Mouse (Mus musculus) embryonic facial prominence, embryonic 13.5 days (tissue): ENCODE measurements at regions not wholly inside any gene's neighbourhood (a gene's known extent, or its start where the extent isn't known, plus 50 kb on each side); places are given as distances from the start of the nearest gene placed in this dataset.

Experiments
- ATAC-seq: fragments of 200-750 bp; cut with Nextera tagmentation; 2 replicates; pipeline ENCODE4 v1.8.0; 2017; ENCODE audit warnings: low read depth; ENCODE audit not compliant: insufficient number of reproducible peaks, insufficient read depth, low FRiP score, low TSS enrichment
- H3K27ac ChIP-seq: fragments of 300-500 bp; sonication (generic); 2 replicates; pipeline ENCODE4 v1.5.1; 2015; ENCODE audit warnings: moderate library complexity, mild to moderate bottlenecking, inconsistent platforms
- H3K27me3 ChIP-seq: fragments of 300-500 bp; sonication (generic); 2 replicates; pipeline ENCODE4 v1.6.1; 2015; ENCODE audit warnings: mild to moderate bottlenecking, inconsistent platforms
- H3K36me3 ChIP-seq: fragments of 300-500 bp; sonication (generic); 2 replicates; pipeline ENCODE4 v1.6.1; 2015; ENCODE audit warnings: mild to moderate bottlenecking, inconsistent platforms
- H3K4me1 ChIP-seq: fragments of 300-500 bp; sonication (generic); 2 replicates; pipeline ENCODE4 v1.6.1; 2015; ENCODE audit warnings: inconsistent platforms
- H3K4me2 ChIP-seq: fragments of 300-500 bp; sonication (generic); 2 replicates; pipeline ENCODE4 v1.6.1; 2015; ENCODE audit warnings: moderate library complexity, mild to moderate bottlenecking, inconsistent platforms
- H3K4me3 ChIP-seq: fragments of 300-500 bp; sonication (generic); 2 replicates; pipeline ENCODE4 v1.5.1; 2015; ENCODE audit warnings: mild to moderate bottlenecking, inconsistent platforms
- H3K9ac ChIP-seq: fragments of 300-500 bp; sonication (generic); 2 replicates; pipeline ENCODE4 v1.6.1; 2015; ENCODE audit warnings: mild to moderate bottlenecking, inconsistent platforms
- H3K9me3 ChIP-seq: fragments of 300-500 bp; sonication (generic); 2 replicates; pipeline ENCODE4 v1.6.1; 2016; ENCODE audit warnings: inconsistent platforms
- WGBS: fragments of 180-500 bp; shearing (Covaris S2); methylation state at CpG from one replicate; pipeline ENCODE4 v1.1.7; 2015; ENCODE audit warnings: mixed read lengths; 5-methylcytosine and 5-hydroxymethylcytosine counted together

GRCm38 (mm10) chr12:12581271-12582186, 319.6 kb downstream of the Fam49a start:
- 6% methylated on average over 19 of the region's 19 CpGs for WGBS
- ATAC-seq, result peak; percentile 81
- peak overlapping the region; percentile 22; the same call in 1 of the 2 replicates for H3K27ac ChIP-seq

DNA sequence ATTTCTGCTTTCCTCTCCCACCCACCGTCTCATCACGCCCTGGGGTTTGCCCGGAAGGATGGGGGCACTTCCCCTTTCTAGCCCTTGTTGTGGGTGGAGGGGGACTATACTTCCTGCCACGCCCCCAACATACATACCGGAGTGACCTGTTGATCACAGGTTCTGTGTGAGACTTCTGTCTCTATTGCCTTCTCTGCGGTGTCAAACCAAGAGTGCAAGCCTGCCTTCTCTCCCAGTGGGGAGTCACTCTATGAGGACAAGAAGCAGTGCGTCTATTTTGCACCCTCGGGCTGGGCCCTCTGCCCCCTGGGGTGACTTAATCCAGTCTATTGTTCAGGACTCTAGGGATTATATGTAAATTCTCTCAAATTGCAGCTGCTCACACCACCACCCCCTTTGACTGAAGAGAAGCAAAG, 318.8 kb downstream of the Fam49a start:
- no peak overlapping the region for H3K27ac ChIP-seq

More at GRCm38 (mm10) chr12:12581271-12582186, 319.6 kb downstream of the Fam49a start:
- no peaks in the 10 kb centered on the region for H3K27me3 ChIP-seq
- no peaks in the 10 kb centered on the region for H3K9me3 ChIP-seq
- H3K36me3 ChIP-seq, result no peaks in the 10 kb centered on the region
- no peak overlapping the region for H3K4me3 ChIP-seq
- peaks cover 48% of the 10 kb centered on the region for H3K4me1 ChIP-seq
- H3K9ac ChIP-seq, result no peak overlapping the region
- H3K4me2 ChIP-seq, result peak overlapping the region; percentile 46

GRCm38 (mm10) chr12:12578278-12578677, 316.3 kb downstream of the Fam49a start:
- Histone ChIP-seq H3K9ac (no peak overlapping the region), H3K27me3 (no peaks in the 10 kb centered on the region), H3K4me3 (no peak overlapping the region), H3K9me3 (no peaks in the 10 kb centered on the region), H3K4me1 (peaks cover 57% of the 10 kb centered on the region), H3K27ac (no peak overlapping the region), H3K4me2 (no peak overlapping the region), H3K36me3 (no peaks in the 10 kb centered on the region)
- 51% methylated on average over 7 of the region's 7 CpGs for WGBS
- no peak for ATAC-seq

More for the DNA sequence above, 318.8 kb downstream of the Fam49a start:
- Histone ChIP-seq H3K9me3 (no peaks in the 10 kb centered on the region), H3K36me3 (no peaks in the 10 kb centered on the region), H3K27me3 (no peaks in the 10 kb centered on the region), H3K4me2 (peak overlapping the region; percentile 46), H3K4me1 (peaks cover 56% of the 10 kb centered on the region), H3K9ac (no peak overlapping the region), H3K4me3 (no peak overlapping the region)
- ATAC-seq, result peak; percentile 53
- WGBS, result 9% methylated on average over 8 of the region's 8 CpGs

DNA sequence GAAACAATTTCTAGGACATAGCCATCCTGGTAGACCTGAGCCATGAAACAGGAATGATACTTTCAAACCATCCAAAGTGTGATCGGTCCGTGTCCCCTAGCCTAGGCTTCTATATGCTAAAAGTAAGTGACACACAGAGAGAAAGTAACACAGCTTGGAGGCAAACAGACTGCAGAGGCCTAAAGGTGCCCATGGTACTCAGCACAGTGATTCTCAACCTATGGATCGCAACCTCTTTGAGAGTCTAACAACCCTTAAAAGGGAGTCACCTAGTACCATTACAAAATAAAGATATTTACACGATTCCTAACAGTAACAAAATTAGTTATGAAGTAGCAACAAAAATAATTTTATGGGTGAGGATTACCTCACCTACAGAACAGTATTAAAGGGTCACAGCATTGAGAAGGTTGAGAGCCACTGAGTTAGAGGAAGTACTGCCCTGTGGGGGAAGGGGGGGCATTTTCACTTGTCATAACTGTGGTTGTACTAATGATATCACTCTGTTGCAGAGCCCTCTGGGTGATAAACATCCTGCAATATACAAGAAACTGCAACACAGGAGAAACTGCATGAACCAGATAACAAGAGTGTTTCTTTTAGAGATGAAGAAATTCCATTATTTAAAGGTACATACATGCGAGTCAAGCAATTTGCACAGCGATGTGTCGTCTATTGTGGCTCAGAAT, 308.8 kb downstream of the Fam49a start:
- Histone ChIP-seq H3K4me3 (no peak overlapping the region), H3K36me3 (no peaks in the 10 kb centered on the region), H3K4me1 (0 out of 2 replicates have a peak, but pooled peaks cover under 1% of the 10 kb centered on the region), H3K27me3 (no peaks in the 10 kb centered on the region), H3K9ac (no peak overlapping the region), H3K4me2 (no peak overlapping the region), H3K27ac (no peak overlapping the region), H3K9me3 (no peaks in the 10 kb centered on the region)
- 91% methylated on average over 7 of the region's 7 CpGs for WGBS
- ATAC-seq, result no peak

GRCm38 (mm10) chr12:12567734-12568104, 305.8 kb downstream of the Fam49a start:
- H3K4me3 ChIP-seq, result no peak overlapping the region
- H3K4me1 ChIP-seq, result no peaks in the 10 kb centered on the region
- no peaks in the 10 kb centered on the region for H3K27me3 ChIP-seq
- no peaks in the 10 kb centered on the region for H3K9me3 ChIP-seq
- no peak overlapping the region for H3K9ac ChIP-seq
- ATAC-seq, result no peak
- no peak overlapping the region for H3K4me2 ChIP-seq
- 86% methylated on average over 3 of the region's 3 CpGs for WGBS
- H3K27ac ChIP-seq, result no peak overlapping the region
- H3K36me3 ChIP-seq, result no peaks in the 10 kb centered on the region

- H3K4me1 ChIP-seq, result no peaks in the 10 kb centered on the region
- no peaks in the 10 kb centered on the region for H3K36me3 ChIP-seq
- H3K27ac ChIP-seq, result no peak overlapping the region
- no peak overlapping the region for H3K9ac ChIP-seq
- no peaks in the 10 kb centered on the region for H3K27me3 ChIP-seq
- H3K4me3 ChIP-seq, result no peak overlapping the region
- H3K9me3 ChIP-seq, result no peaks in the 10 kb centered on the region
- 95% methylated on average over 7 of the region's 7 CpGs for WGBS
- no peak for ATAC-seq
- no peak overlapping the region for H3K4me2 ChIP-seq
Measured at GRCm38 (mm10) chr12:12567058-12567733, 305.3 kb downstream of the Fam49a start.

GRCm38 (mm10) chr12:12562267-12562666, 300.3 kb downstream of the Fam49a start:
- no peaks in the 10 kb centered on the region for H3K9me3 ChIP-seq
- no peaks in the 10 kb centered on the region for H3K4me1 ChIP-seq
- no peak for ATAC-seq
- H3K36me3 ChIP-seq, result no peaks in the 10 kb centered on the region
- H3K27ac ChIP-seq, result no peak overlapping the region
- H3K4me2 ChIP-seq, result no peak overlapping the region
- WGBS, result 94% methylated on average over 1 of the region's 1 CpGs
- H3K4me3 ChIP-seq, result no peak overlapping the region
- H3K27me3 ChIP-seq, result no peaks in the 10 kb centered on the region
- H3K9ac ChIP-seq, result no peak overlapping the region

DNA sequence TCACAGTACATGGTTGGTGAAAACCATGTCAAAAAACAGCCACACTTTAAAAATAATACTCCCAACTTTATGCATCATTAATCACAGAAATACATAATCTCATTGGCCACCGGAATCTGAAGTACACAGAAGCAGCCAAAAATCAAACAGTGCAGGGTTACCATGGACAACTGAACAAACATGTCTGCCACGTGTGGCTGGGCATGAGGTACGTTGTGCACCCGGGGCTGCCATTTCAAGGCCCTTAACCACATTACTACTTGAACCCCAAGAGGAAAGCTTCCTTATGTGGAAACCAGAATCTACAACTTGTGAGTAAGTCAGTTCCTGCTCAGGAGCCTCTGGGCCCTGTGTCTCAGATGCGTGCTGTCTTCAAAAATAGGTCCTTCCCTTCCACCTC, 289.9 kb downstream of the Fam49a start:
- Histone ChIP-seq H3K4me3 (no peak overlapping the region), H3K4me1 (no peaks in the 10 kb centered on the region), H3K27ac (no peak overlapping the region), H3K9ac (no peak overlapping the region), H3K9me3 (no peaks in the 10 kb centered on the region), H3K4me2 (no peak overlapping the region), H3K36me3 (no peaks in the 10 kb centered on the region), H3K27me3 (no peaks in the 10 kb centered on the region)
- WGBS, result 82% methylated on average over 5 of the region's 5 CpGs
- ATAC-seq, result no peak

DNA sequence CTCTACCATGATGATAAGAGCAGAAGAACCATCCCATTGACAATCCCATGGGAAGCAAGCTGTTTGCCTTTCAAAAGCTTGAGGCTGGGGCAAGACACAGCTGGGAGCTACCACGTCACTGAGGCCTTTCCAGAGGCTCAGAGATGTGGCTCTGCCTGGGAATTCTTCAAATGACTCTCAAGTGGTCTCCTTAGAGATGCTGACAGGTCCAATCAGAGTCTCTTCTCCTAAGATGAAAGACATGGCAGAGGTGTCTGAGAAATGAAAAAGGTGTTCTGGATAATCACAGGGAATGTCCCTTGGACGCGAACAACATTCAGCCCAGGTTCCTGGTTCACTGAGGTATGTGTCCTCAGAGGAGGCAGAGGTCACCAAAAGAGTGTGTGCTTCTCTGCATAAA, 287.7 kb downstream of the Fam49a start:
- no peak overlapping the region for H3K9ac ChIP-seq
- no peaks in the 10 kb centered on the region for H3K36me3 ChIP-seq
- WGBS, result 77% methylated on average over 3 of the region's 3 CpGs
- no peak overlapping the region for H3K27ac ChIP-seq
- ATAC-seq, result no peak
- no peaks in the 10 kb centered on the region for H3K9me3 ChIP-seq
- no peak overlapping the region for H3K4me3 ChIP-seq
- H3K4me1 ChIP-seq, result no peaks in the 10 kb centered on the region
- no peak overlapping the region for H3K4me2 ChIP-seq
- H3K27me3 ChIP-seq, result no peaks in the 10 kb centered on the region

GRCm38 (mm10) chr12:12548688-12549087, 286.7 kb downstream of the Fam49a start:
- no peak overlapping the region for H3K27ac ChIP-seq
- no peaks in the 10 kb centered on the region for H3K9me3 ChIP-seq
- ATAC-seq, result no peak
- no peak overlapping the region for H3K4me2 ChIP-seq
- no peak overlapping the region for H3K9ac ChIP-seq
- no peaks in the 10 kb centered on the region for H3K36me3 ChIP-seq
- WGBS, result 46% methylated on average over 2 of the region's 2 CpGs
- H3K27me3 ChIP-seq, result no peaks in the 10 kb centered on the region
- H3K4me1 ChIP-seq, result no peaks in the 10 kb centered on the region
- H3K4me3 ChIP-seq, result no peak overlapping the region

DNA sequence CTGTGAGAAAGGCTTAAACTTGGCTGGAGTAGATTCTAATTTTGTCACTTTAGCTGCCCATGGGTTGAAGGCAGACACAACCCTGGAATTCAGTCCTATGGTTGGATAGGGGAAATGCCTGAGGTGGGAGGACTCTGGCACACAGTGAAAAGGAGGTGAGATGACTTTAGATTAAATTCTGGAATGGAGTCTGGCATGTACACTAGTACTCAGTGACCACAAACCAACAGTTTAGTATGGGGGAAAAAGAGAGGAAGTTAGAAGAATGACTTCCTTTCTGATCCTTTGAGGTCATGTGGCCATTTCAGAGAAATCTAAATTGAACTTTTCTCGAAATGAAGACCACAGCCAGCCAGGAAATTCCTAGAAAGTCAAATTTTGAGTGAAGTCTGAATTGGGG, 285.5 kb downstream of the Fam49a start:
- H3K9ac ChIP-seq, result no peak overlapping the region
- H3K4me2 ChIP-seq, result no peak overlapping the region
- H3K36me3 ChIP-seq, result no peaks in the 10 kb centered on the region
- no peaks in the 10 kb centered on the region for H3K4me1 ChIP-seq
- no peaks in the 10 kb centered on the region for H3K9me3 ChIP-seq
- 61% methylated on average over 1 of the region's 1 CpGs for WGBS
- ATAC-seq, result no peak
- H3K4me3 ChIP-seq, result no peak overlapping the region
- H3K27me3 ChIP-seq, result no peaks in the 10 kb centered on the region
- no peak overlapping the region for H3K27ac ChIP-seq
